In genomic region chr14:122875056-122875455, GRCm38 (mm10) we compare ENCODE assay signal across 12 mouse cellular contexts. TPM values are rescaled to one million over a fixed set of nuclear protein-coding genes. Genes with fewer than 3 reads are reported as not detected.
A peak's percentile ranks its signal among the peaks of the same experiment; 100 is the strongest.
DNase-seq lines count a peak whose midpoint lies in the region; ATAC-seq and TF ChIP-seq lines count a peak whose summit lies in the region.
"Had no signal": no experiment of that assay in that cellular context is flagged by ENCODE, and none has a peak within 500 bp of the region (broad histone marks: within the 10 kb centered on the region; RNA-seq: fewer than 3 reads in every experiment).

No protein-coding gene starts in this region.

- H3K4me1 ChIP-seq in midbrain, embryonic 13.5 days (replicated peaks): peaks cover 34% of the 10 kb centered on the region
- peaks cover 24% of the 10 kb centered on the region for H3K4me1 ChIP-seq in midbrain, embryonic 10.5 days
- peaks cover 23% of the 10 kb centered on the region for H3K4me1 ChIP-seq in hindbrain, embryonic 13.5 days (replicated peaks)
- peaks cover 3% of the 10 kb centered on the region; the same call in 1 of the 2 replicates for H3K4me1 ChIP-seq in kidney, adult 2 months (ENCODE audit: control insufficient read depth, insufficient read depth, low read length)
- peaks cover 24% of the 10 kb centered on the region for H3K4me1 ChIP-seq in embryonic facial prominence, embryonic 10.5 days

- WGBS in midbrain, embryonic 13.5 days: 56% methylated on average over 8 of the region's 8 CpGs
- WGBS in midbrain, embryonic 10.5 days: 73% methylated on average over 8 of the region's 8 CpGs
- WGBS in hindbrain, embryonic 13.5 days: 58% methylated on average over 8 of the region's 8 CpGs
- 85% methylated on average over 8 of the region's 8 CpGs for WGBS in kidney, adult 2 months
- WGBS in embryonic facial prominence, embryonic 10.5 days: 67% methylated on average over 8 of the region's 8 CpGs

- peak overlapping the region; percentile 66; the same call in 1 of the 2 replicates for H3K27ac ChIP-seq in midbrain, embryonic 13.5 days
- H3K27ac ChIP-seq in midbrain, embryonic 10.5 days (replicated peaks): no peak overlapping the region; the same call in 1 of the 2 replicates
- no peak overlapping the region for H3K27ac ChIP-seq in hindbrain, embryonic 13.5 days
- H3K27ac ChIP-seq in kidney, adult 2 months (ENCODE audit: insufficient read depth, low read depth, low read length): no peak overlapping the region
- no peak overlapping the region for H3K27ac ChIP-seq in embryonic facial prominence, embryonic 10.5 days (replicated peaks)

- TF ChIP-seq CTCF in kidney, adult 2 months (conservative IDR thresholded peaks at IDR 0.05; ENCODE audit: insufficient read depth, insufficient read length, low read depth, low read length): no peak

- H3K4me3 ChIP-seq in midbrain, embryonic 13.5 days (replicated peaks): no peak overlapping the region
- no peak overlapping the region for H3K4me3 ChIP-seq in midbrain, embryonic 10.5 days
- no peak overlapping the region for H3K4me3 ChIP-seq in hindbrain, embryonic 13.5 days
- no peak overlapping the region for H3K4me3 ChIP-seq in kidney, adult 2 months (ENCODE audit: insufficient read depth, low read depth, low read length)
- no peak overlapping the region for H3K4me3 ChIP-seq in embryonic facial prominence, embryonic 10.5 days

- no peak for ATAC-seq in cerebellum, adult (ENCODE audit: insufficient number of reproducible peaks, low FRiP score, low TSS enrichment)
- ATAC-seq in midbrain, embryonic 13.5 days: peak; percentile 35; the same call in 1 of the 2 replicates
- ATAC-seq in hindbrain, embryonic 13.5 days (ENCODE audit: low FRiP score): no peak

- H3K4me2 ChIP-seq in midbrain, embryonic 13.5 days (replicated peaks): no peak overlapping the region
- no peak overlapping the region for H3K4me2 ChIP-seq in hindbrain, embryonic 13.5 days
- H3K4me2 ChIP-seq: heart, embryonic 11.5 days; liver, embryonic 11.5 days had no signal

- H3K9me3 ChIP-seq in midbrain, embryonic 13.5 days: no peaks in the 10 kb centered on the region
- H3K9me3 ChIP-seq in midbrain, embryonic 10.5 days (replicated peaks): no peaks in the 10 kb centered on the region
- H3K9me3 ChIP-seq in hindbrain, embryonic 13.5 days: no peaks in the 10 kb centered on the region
- H3K9me3 ChIP-seq in embryonic facial prominence, embryonic 10.5 days: no peaks in the 10 kb centered on the region

- no peak for TF ChIP-seq POLR2A in kidney, adult 2 months (IDR thresholded peaks at IDR 0.05; ENCODE audit: low read depth, low read length)

- no peak overlapping the region; the same call in 1 of the 2 replicates for H3K9ac ChIP-seq in midbrain, embryonic 13.5 days (replicated peaks)
- 0 out of 2 replicates have a peak overlapping the region, but pooled peaks have one; percentile 49 for H3K9ac ChIP-seq in hindbrain, embryonic 13.5 days

- DNase-seq in cerebellum, adult 18-20 months: peak; percentile 63 to 65
- DNase-seq in midbrain, embryonic 10.5 days (ENCODE audit: low spot score): no peak
- peak; percentile 35 for DNase-seq in retina, postnatal 1 day
- no peak for DNase-seq in kidney, adult 2 months
- DNase-seq in embryonic facial prominence, embryonic 10.5 days (ENCODE audit: low spot score): no peak
- DNase-seq: kidney, postnatal 25 days; lung, postnatal 10 days had no signal

- no peaks in the 10 kb centered on the region for H3K36me3 ChIP-seq in midbrain, embryonic 13.5 days
- no peaks in the 10 kb centered on the region for H3K36me3 ChIP-seq in midbrain, embryonic 10.5 days
- H3K36me3 ChIP-seq in hindbrain, embryonic 13.5 days: no peaks in the 10 kb centered on the region
- no peaks in the 10 kb centered on the region for H3K36me3 ChIP-seq in kidney, adult 2 months (ENCODE audit: control insufficient read depth, insufficient read depth, low read length)
- no peaks in the 10 kb centered on the region for H3K36me3 ChIP-seq in embryonic facial prominence, embryonic 10.5 days (replicated peaks)

- H3K27me3 ChIP-seq in midbrain, embryonic 13.5 days: peaks cover 18% of the 10 kb centered on the region
- H3K27me3 ChIP-seq in midbrain, embryonic 10.5 days (ENCODE audit: low read depth, poor library complexity, severe bottlenecking): peaks cover 16% of the 10 kb centered on the region
- H3K27me3 ChIP-seq in hindbrain, embryonic 13.5 days: peaks cover 22% of the 10 kb centered on the region; the same call in 1 of the 2 replicates
- no peaks in the 10 kb centered on the region for H3K27me3 ChIP-seq in kidney, adult 2 months (replicated peaks; ENCODE audit: control insufficient read depth, insufficient read depth, low read length)
- peaks cover 9% of the 10 kb centered on the region for H3K27me3 ChIP-seq in embryonic facial prominence, embryonic 10.5 days (replicated peaks; ENCODE audit: low read depth, poor library complexity, severe bottlenecking)

RNA-seq across cellular contexts. Expression of gene Ggact, which starts 38.5 kb away (rescaled TPM):
- 4.7 and 5.9 TPM in 2 replicates for polyA plus RNA-seq in midbrain, embryonic 13.5 days (2015; fragmentation: Nextera tagmentation; extraction: Ambion mirVana)
- 3.2 and 5.3 TPM in 2 replicates for polyA plus RNA-seq in midbrain, embryonic 10.5 days (2016; fragmentation: Nextera tagmentation; extraction: Ambion mirVana)
- 6.8 and 8.0 TPM in 2 replicates for polyA plus RNA-seq in hindbrain, embryonic 13.5 days (2015; fragmentation: Nextera tagmentation; extraction: Ambion mirVana)
- 251 and 255 TPM in 2 replicates for polyA plus RNA-seq in kidney, adult 2 months (2012; rRNA removed)
- 5.3 and 7.2 TPM in 2 replicates for polyA plus RNA-seq in embryonic facial prominence, embryonic 10.5 days (2016; fragmentation: Nextera tagmentation; extraction: Ambion mirVana)

Comparison
In these comparisons a context has a peak if more than half of its experiments do, and no peak if none do; other contexts are left out.
1. DNase-seq: peak in cerebellum, adult 18-20 months (2 of 2) and retina, postnatal 1 day (single experiment); none in midbrain, embryonic 10.5 days (single experiment), kidney, adult 2 months (single experiment) and embryonic facial prominence, embryonic 10.5 days (single experiment).
2. RNA of gene Ggact, which starts 38.5 kb away (polyA plus RNA-seq): 251 to 255 TPM in kidney, adult 2 months; 5.3 to 7.2 TPM in embryonic facial prominence, embryonic 10.5 days, 6.8 to 8.0 TPM in hindbrain, embryonic 13.5 days, 4.7 to 5.9 TPM in midbrain, embryonic 13.5 days and 3.2 to 5.3 TPM in midbrain, embryonic 10.5 days; every median in the first group is over 10 times any median in the second.